Mouse (Mus musculus) lung, postnatal 14 days (tissue): ENCODE measurements around the gene Defb35.
"Not testable (repeated sequence)": the region's sequence is repeated elsewhere in the genome, so short reads cannot be mapped to it uniquely, and the experiment has no call there.

Source experiments
- DNase-seq: peaks from one replicate; pipeline ENCODE4 v3.0.0; 2021

Gene Defb35

GRCm38 (mm10) chr8:21938052-21938451 is at the start of gene Defb35:
TSS of gene Defb35 (plus strand) at chr8:21938352.
- not testable (repeated sequence) for DNase-seq

- not testable (repeated sequence) for DNase-seq
Observed at GRCm38 (mm10) chr8:21906290-21906689, 31.9 kb upstream of the Defb35 start, which contains the start of gene Defb11. TSS of gene Defb11 (minus strand) at chr8:21906412.

- DNase-seq: no peak
Observed at GRCm38 (mm10) chr8:21911931-21912330, 26.2 kb upstream of the Defb35 start.

GRCm38 (mm10) chr8:21912554-21912953 is 25.6 kb upstream of the Defb35 start:
- no peak for DNase-seq

GRCm38 (mm10) chr8:21915625-21916024 is 22.5 kb upstream of the Defb35 start:
- no peak for DNase-seq

GRCm38 (mm10) chr8:21930754-21931153 is 7.4 kb upstream of the Defb35 start:
- DNase-seq: not testable (repeated sequence)

GRCm38 (mm10) chr8:21932610-21933009 is 5.5 kb upstream of the Defb35 start, which contains the start of gene Defb15:
TSS of gene Defb15 (minus strand) at chr8:21932710.
- DNase-seq: no peak

- no peak for DNase-seq
Observed at GRCm38 (mm10) chr8:21946462-21946861, 8.3 kb downstream of the Defb35 start, which contains the start of gene Defb13. TSS of gene Defb13 (plus strand) at chr8:21946762.

GRCm38 (mm10) chr8:21947311-21948017 is 9.3 kb downstream of the Defb35 start:
- DNase-seq: no peak

- peak; percentile 19 for DNase-seq
Observed at GRCm38 (mm10) chr8:21955321-21955720, 17.2 kb downstream of the Defb35 start.

- DNase-seq: no peak
Observed at GRCm38 (mm10) chr8:21956336-21956735, 18.2 kb downstream of the Defb35 start.

GRCm38 (mm10) chr8:21958414-21958813 is 20.3 kb downstream of the Defb35 start, which contains the start of gene Fam90a1a:
TSS of gene Fam90a1a (plus strand) at chr8:21958714.
- DNase-seq: no peak

- DNase-seq: no peak
Observed at GRCm38 (mm10) chr8:21966646-21967045, 28.5 kb downstream of the Defb35 start.

GRCm38 (mm10) chr8:21969475-21969874 is 31.3 kb downstream of the Defb35 start, which contains the start of gene Ccdc70:
TSS of gene Ccdc70 (plus strand) at chr8:21969775.
- DNase-seq: no peak

GRCm38 (mm10) chr8:21978193-21978592 is 40.0 kb downstream of the Defb35 start:
- no peak for DNase-seq

GRCm38 (mm10) chr8:21981664-21982337 is 43.6 kb downstream of the Defb35 start:
- DNase-seq: no peak
